Mouse (Mus musculus) fat pad, adult 2 months (tissue): ENCODE results near the gene Psma3.
A peak's percentile ranks its signal among the peaks of the same experiment; 100 is the strongest.

Experiments used
- DNase-seq: peaks from one replicate; pipeline ENCODE4 v3.0.0-alpha.2; 2011; ENCODE audit warnings: low read depth, low spot score; ENCODE audit errors: extremely low read depth

Psma3 gene

DNA sequence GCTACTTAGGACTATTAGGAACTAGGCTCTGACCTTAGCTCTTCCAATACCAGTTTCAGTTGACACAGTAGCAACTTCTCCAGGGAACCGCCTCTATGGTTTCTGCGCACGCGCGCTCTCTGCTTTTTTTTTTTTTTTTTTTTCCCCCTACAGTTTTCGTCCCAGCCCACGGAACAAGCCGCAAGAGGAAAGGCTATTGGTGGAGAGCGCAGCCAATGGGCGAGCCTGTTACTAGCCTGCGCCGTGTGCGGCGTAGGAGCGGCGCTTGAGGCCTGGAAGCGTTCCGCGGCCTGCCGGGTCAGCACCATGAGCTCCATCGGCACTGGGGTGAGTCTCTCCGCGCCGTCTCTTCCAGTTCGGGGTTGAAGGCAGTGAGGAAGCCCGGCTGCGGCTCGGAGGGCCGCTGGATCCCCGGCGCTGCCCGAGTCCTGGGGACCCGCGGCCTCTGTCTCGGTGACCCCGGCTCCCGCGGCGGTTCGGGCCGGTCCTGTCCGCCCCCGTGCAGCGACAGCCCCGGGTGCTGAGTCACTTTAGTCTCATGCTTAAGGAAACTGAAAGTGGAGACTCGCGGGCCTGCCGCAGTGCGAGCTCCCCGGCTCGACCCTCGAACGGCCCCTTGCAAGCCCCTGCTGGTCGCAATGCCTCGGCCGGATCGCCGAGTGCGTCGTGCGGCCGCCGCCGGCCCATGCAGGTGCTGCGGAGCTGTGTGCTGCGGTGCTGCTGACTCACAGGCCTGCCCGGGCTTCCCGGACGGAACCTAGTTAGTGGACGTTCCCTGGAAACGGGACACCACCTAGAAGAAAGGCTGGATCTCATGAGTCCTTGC, at the start of gene Psma3:
Psma3 (plus strand) TSS at position 181 of the 826 bp plus-strand sequence.
- peak; percentile 77 for DNase-seq

DNA sequence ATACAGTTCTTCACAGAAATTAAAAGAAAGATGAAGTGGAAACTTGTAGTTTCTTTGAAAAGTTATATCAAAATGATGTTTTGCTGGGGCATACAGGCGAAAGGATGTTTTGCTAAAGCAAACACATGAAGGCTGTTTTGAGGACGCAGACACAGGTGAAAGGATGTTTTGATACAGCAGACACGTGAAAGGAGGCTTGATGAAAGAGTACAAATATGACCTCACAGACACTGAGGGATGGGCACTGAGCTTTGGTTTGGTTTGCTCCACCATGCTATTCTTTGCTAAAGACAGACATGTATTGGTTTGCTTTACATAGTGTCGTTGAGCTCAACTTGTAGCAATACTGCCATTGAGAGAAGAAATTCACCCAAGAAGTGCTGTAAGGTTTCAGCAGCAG, 44.6 kb upstream of the Psma3 start:
- DNase-seq, result no peak

- DNase-seq, result no peak
Measured at GRCm38 (mm10) chr12:70937150-70937549, 37.3 kb upstream of the Psma3 start.

GRCm38 (mm10) chr12:70937571-70938384, 36.6 kb upstream of the Psma3 start, which contains the start of gene Actr10:
Actr10 (plus strand) TSS chr12:70937857.
- no peak for DNase-seq

- no peak for DNase-seq
Measured at GRCm38 (mm10) chr12:70940806-70941205, 33.6 kb upstream of the Psma3 start.

GRCm38 (mm10) chr12:70944181-70944580, 30.2 kb upstream of the Psma3 start:
- DNase-seq, result no peak

DNA sequence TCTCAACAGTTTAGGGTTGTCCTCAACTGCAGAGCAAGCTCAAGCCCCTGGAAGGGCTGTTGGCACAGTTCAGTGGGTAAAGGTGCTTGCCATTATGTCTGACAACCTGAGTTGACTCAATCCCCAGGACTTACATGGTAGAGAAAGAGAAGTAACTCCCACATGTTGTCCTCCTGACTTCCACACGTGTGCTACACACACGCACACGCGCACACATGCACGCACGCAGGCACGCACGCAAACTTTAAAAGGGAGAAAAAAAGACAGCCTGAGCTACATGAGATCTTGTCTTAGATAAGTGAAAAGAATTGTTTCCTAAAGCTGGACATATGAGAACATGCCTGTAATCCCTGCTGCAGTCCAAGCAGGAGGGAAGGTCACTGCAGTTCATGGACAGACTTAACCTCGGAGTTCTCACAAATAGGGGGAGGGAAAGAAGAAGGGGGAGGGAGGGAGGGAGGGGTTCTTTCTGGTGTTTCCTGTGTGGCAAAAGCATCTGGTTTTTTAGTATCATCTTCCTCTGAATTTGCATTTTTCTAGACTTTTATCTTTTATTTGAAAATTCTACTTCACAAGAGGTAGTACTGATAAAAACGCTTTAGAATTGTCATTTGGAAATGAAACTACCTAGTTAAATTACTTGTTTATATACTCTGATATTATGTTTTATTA, 27.7 kb upstream of the Psma3 start:
- DNase-seq, result no peak

DNA sequence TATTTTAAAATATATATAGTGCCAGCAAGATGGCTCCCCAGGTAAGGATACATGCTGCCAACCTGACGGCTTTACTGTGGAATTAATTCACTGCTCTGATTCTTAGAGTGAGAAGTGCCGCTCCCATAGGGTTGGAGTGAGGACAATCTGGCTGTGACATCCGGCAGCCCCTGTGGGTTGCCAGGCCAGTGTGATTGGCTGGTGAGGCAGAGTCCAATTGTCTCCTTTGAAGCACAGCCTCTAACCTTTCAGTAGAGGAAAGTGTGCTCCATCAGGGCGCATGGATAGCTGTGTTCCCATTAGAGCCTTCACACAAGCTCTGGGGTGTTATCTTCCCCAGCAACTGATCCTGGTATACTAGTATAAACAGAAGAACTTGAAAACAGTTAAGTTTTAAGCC, 15.8 kb upstream of the Psma3 start:
- no peak for DNase-seq

DNA sequence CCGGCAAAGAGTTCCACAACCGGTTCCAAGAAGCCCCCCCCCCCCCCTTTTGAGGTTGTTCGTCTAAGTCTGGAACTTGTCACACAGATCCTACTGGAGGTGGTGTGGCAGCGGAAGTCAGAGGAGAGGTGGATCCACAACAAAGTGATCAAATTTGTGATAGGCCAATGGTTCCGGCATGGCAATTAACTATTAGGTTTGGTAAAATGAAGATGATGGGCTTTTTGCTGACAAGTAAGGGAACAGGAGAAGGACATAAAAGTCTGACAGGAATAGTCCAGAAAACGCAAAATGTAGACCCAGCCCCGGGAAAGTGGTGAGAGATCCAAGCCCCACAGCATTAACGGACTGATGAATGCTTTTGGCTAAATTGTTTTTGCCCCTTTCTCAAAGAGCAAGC, 6.8 kb upstream of the Psma3 start:
- no peak for DNase-seq

GRCm38 (mm10) chr12:70968141-70968790, 6.2 kb upstream of the Psma3 start:
- DNase-seq, result no peak

DNA sequence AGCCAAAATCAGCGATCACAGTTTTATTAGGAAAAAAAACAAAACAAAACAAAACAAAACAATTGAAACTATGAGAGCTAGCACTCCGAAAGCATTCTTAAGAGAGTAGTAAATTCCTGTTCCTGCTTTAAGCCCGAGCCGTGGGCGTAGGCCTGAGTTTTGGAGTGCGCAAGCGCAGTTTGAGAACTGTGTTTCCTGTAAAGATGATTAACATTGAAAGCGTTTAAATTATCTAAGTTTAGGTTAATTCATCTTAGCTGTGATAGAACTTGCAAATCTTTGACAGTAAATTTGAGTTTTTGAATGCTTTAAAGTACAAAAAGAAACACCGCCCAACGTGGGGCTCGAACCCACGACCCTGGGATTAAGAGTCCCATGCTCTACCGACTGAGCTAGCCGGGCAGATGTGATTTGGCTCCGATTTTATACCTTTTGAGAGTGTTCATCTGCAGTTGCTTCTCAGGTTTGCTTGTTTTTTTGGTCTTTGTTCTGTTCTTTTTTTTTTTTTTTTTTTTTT, 5.6 kb upstream of the Psma3 start:
- DNase-seq, result no peak

DNA sequence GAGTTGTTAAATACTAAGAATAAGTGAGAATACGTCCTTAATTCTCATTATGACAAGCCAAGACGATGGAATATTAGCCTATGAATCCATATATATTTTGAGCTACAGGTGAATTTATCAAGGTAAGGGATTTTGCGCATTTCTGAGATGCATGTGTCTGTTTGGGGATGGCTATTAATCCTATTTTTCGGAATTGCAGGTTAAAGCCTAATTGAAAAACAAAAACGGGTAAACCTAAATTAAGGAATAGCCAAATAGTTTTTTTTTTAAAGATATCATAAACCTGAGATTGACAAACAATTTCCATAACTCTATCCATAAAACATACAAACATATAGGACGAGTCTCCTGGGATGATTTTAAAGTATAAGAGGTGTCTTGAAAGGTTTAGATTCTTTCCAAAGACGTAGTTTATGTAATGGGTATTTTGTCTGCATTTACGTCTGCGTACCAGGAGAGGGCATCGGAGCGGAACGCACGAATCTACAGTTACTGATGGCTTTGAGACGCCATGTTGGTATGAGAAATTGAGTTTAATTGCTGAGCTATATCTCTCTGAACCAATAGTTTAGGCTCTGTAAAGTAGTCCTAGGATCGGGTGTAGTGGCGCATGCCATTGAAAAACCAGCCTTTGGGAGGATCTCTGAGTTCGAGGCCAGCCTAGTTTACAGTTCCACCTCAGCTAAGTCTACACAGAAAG, 4.8 kb upstream of the Psma3 start:
- no peak for DNase-seq

DNA sequence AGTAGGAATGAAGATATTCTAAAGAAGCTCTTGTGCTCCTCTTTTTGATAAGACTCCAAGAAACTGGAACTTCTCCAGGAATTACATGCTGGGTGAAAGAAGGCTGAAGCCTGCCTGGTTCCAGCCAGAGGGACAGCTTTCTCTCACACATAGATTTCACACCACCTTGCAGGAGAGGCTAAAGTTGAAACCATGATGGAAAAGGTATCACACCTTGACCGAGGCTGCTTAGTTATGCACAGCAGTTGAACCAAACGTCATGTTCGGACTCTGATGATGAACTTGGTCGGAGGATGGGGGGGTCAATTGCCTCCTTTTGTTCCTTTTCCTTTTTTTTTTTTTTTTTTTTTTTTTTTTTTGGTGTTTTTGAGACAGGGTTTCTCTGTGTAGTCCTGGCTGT, 590 bp upstream of the Psma3 start:
- no peak for DNase-seq

DNA sequence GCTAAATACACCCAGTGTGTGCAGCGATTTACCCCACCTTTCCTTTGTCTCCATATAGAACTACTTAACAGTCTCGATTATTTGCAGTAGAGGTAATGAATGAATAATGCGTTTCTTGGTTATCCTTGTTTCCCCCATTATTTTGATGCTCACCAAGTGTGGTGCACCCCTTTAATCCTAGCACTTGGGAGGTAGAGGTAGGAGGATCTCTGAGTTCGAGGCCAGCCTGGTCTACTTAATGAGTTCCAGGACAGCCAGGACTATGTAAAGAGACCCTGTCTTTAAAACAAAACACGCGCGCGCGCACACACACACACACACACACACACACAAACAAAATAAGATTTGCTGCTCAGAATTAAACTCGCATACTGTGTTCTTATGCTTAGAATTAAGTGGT, 985 bp downstream of the Psma3 start:
- DNase-seq, result no peak

DNA sequence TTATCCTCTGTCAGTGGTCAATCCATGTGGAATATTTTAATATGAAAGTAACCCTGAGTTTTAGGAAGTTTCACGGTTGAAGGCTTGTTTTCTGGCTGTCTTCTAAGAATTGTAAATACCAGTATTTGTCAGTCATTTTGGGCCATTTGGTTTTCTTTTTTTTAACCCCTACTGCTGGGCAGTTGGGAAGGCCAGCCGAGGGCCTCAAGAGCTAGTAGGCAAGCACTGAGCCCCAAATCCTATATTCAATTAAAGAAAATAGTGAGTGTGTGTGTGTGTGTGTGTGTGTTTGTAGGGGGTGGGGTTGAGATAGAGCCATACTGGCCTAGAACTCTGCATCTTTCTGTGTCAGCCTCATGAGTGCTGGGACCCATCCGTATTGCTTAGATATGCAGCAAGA, 1.5 kb downstream of the Psma3 start:
- DNase-seq, result no peak

DNA sequence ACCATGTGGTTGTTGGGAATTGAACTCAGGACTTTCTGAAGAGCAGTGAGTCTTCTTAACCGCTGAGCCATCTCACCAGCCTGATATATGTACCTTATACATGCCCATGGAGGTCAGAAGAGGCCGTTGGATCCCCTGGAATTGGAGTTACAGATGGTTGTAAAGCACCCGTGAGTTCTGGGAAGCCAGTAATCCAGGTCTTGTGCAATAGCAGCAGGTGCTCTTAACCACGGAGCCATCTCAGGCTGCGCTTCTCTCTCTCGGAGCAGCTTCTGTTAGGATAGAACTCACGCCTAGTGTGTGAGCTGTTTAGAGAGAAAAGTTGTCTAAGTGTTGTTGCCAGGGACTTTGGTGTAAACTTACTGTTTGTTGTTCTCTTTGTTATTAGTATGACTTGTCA, 3.9 kb downstream of the Psma3 start:
- DNase-seq, result peak; percentile 52

DNA sequence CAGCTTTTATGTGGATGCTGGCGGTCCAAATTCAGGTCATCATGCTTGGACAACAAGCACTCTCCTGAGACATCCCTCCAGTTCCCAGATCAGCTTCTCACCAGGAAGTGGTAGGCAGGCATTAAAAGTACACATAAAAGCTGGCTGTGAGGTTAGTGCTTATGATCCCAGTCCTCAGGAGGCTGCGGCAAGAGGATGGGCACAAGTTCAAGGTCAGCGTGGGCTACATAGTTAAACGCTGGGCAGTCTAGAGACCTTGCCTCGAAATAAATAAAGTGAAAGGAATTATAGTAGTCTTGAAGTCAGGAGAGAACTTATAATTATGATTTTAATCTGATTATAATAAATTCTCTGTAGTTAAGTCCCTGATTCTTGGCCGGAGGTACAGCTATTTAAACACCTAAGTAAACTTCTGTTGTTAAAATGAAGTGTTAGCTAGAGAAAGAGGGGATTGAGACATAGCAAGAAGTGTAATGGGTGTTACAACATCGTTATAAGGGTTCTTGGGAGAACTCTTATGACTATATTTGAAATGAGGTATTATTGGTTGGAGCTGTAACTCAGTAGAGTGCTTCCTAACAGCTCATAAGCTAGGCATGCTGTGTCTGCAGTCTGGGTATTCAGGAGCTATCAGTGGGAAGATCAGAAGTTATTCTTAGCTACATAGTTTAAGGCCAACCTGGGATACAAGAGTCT, 10.6 kb downstream of the Psma3 start:
- DNase-seq, result no peak

DNA sequence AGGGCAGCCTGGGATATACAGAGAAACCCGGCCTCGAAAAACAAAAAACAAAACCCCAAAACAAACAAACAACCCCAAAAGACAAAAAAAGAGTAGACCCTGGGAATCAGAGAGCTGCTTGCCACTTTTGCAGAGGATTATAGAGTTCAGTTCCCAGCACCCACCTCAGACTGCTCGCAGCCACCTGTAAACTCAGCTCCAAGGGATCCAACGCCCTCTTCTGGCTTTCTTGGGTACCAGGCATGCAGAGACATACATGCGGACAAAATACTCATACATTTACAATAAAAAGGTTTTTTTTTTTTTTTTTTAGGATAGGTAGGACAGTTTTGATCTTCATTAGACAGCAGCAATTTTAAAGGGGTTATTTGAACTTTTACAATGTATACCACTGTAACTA, 22.8 kb downstream of the Psma3 start:
- DNase-seq, result no peak

GRCm38 (mm10) chr12:70999423-70999903, 25.0 kb downstream of the Psma3 start:
- no peak for DNase-seq

- DNase-seq, result no peak
Measured at GRCm38 (mm10) chr12:71000344-71000743, 25.9 kb downstream of the Psma3 start.
